Mouse (Mus musculus): Measurements from ENCODE around the gene Zfp668. TPM values are rescaled to one million over a fixed set of nuclear protein-coding genes. Genes with fewer than 3 reads are reported as not detected.

The Zfp668 gene
- polyA plus RNA-seq, 1 experiment, result 31.7 TPM

- TF ChIP-seq CTCF (IDR thresholded peaks at IDR 0.05; ENCODE audit: borderline replicate concordance, extremely low read depth, insufficient read depth, insufficient read length) (no peak), POLR2A (IDR thresholded peaks at IDR 0.05; ENCODE audit: borderline replicate concordance, extremely low read depth, insufficient read depth, insufficient read length, poor library complexity, severe bottlenecking) (no peak)
- peak; percentile 93 for DNase-seq (ENCODE audit: low read depth)
Observed at GRCm38 (mm10) chr7:127814241-127814921, 62.2 kb downstream of the Zfp668 start.

- TF ChIP-seq POLR2A (IDR thresholded peaks at IDR 0.05; ENCODE audit: borderline replicate concordance, extremely low read depth, insufficient read depth, insufficient read length, poor library complexity, severe bottlenecking) (no peak), CTCF (IDR thresholded peaks at IDR 0.05; ENCODE audit: borderline replicate concordance, extremely low read depth, insufficient read depth, insufficient read length) (no peak)
- no peak for DNase-seq (ENCODE audit: low read depth)
Observed at GRCm38 (mm10) chr7:127813821-127814220, 62.8 kb downstream of the Zfp668 start.

Other genes starting within 250 kb of the Zfp668 start
- 51.0 and 78.6 TPM in 2 replicates for gene Bcl7c, start 167.9 kb downstream of the Zfp668 start, polyA plus RNA-seq (2012; rRNA removed)
- gene Ctf1, start 164.1 kb downstream of the Zfp668 start, polyA plus RNA-seq (2012; rRNA removed), result 8.0 and 12.2 TPM in 2 replicates
- gene Ctf2, start 144.7 kb downstream of the Zfp668 start, polyA plus RNA-seq (2012; rRNA removed), result not detected in 2 replicates
- gene Fbxl19, start 132.3 kb downstream of the Zfp668 start, polyA plus RNA-seq (2012; rRNA removed), result 138 and 171 TPM in 2 replicates
- gene Orai3, start 107.0 kb downstream of the Zfp668 start, polyA plus RNA-seq (2012; rRNA removed), result 9.3 and 11.2 TPM in 2 replicates
- 8.9 and 23.2 TPM in 2 replicates for gene Setd1a, start 100.2 kb downstream of the Zfp668 start, polyA plus RNA-seq (2012; rRNA removed)
- gene Gm49388, start 91.2 kb downstream of the Zfp668 start, polyA plus RNA-seq (2012; rRNA removed), result not detected in 2 replicates
- 13.8 and 14.2 TPM in 2 replicates for gene Hsd3b7, start 76.2 kb downstream of the Zfp668 start, polyA plus RNA-seq (2012; rRNA removed)
- 35.3 and 36.0 TPM in 2 replicates for gene Stx4a, start 52.5 kb downstream of the Zfp668 start, polyA plus RNA-seq (2012; rRNA removed)
- gene Stx1b, start 52.3 kb downstream of the Zfp668 start, polyA plus RNA-seq (2012; rRNA removed), result 79.9 and 128 TPM in 2 replicates
- 22.3 and 28.1 TPM in 2 replicates for gene Zfp646, start 607 bp downstream of the Zfp668 start, polyA plus RNA-seq (2012; rRNA removed)
- 2.2 and 3.5 TPM in 2 replicates for gene Prss53, start 14.1 kb upstream of the Zfp668 start, polyA plus RNA-seq (2012; rRNA removed)
- not detected in 2 replicates for gene Gm21974, start 18.6 kb upstream of the Zfp668 start, polyA plus RNA-seq (2012; rRNA removed)
- gene Vkorc1, start 18.8 kb upstream of the Zfp668 start, polyA plus RNA-seq (2012; rRNA removed), result 68.2 and 78.7 TPM in 2 replicates
- gene Bckdk, start 27.3 kb upstream of the Zfp668 start, polyA plus RNA-seq (2012; rRNA removed), result 59.5 and 79.8 TPM in 2 replicates
- gene Kat8, start 35.7 kb upstream of the Zfp668 start, polyA plus RNA-seq (2012; rRNA removed), result 44.8 and 47.7 TPM in 2 replicates
- gene Prss8, start 53.3 kb upstream of the Zfp668 start, polyA plus RNA-seq (2012; rRNA removed), result 0.51 and 0.97 TPM in 2 replicates
- 11.2 and 16.6 TPM in 2 replicates for gene Prss36, start 69.9 kb upstream of the Zfp668 start, polyA plus RNA-seq (2012; rRNA removed)
- 596 and 633 TPM in 2 replicates for gene Fus, start 90.6 kb upstream of the Zfp668 start, polyA plus RNA-seq (2012; rRNA removed)
- gene Pycard, start 117.0 kb upstream of the Zfp668 start, polyA plus RNA-seq (2012; rRNA removed), result 6.9 and 10.1 TPM in 2 replicates
- 0.92 and 1.0 TPM in 2 replicates for gene Trim72, start 127.1 kb upstream of the Zfp668 start, polyA plus RNA-seq (2012; rRNA removed)
- 1.2 and 1.3 TPM in 2 replicates for gene Itgam, start 185.8 kb upstream of the Zfp668 start, polyA plus RNA-seq (2012; rRNA removed)
- 0.03 TPM in 1 of 2 replicates, not detected in the other for gene Gm49368, start 185.9 kb upstream of the Zfp668 start, polyA plus RNA-seq (2012; rRNA removed)

Data from brain, embryonic 14.5 days (tissue).